Mouse (Mus musculus) activated CD4-positive, CD25-positive, alpha-beta regulatory T cell, adult 4 months (primary cell): ENCODE data around the gene Chad. TPM values are rescaled to one million over a fixed set of nuclear protein-coding genes. Genes with fewer than 3 reads are reported as not detected.

Experiments
- polyA plus RNA-seq, 2 experiments: library from polyadenylated mRNA; unstranded; fragments of 100-300 nt; shearing (Covaris generic); gene quantifications; one replicate each; pipeline ENCODE4 v1.2.1; 2017

The Chad gene
- polyA plus RNA-seq, 2 experiments from 2014 or later, result 0.38 TPM; not detected in 1

Other genes starting within 250 kb of the Chad start
- 100 to 1,000 TPM; 144 to 155 TPM for gene Luc7l3, start 243.1 kb upstream of the Chad start, polyA plus RNA-seq
- 10 to 100 TPM; 11.8 to 13.2 TPM for gene Ankrd40, start 237.0 kb upstream of the Chad start, polyA plus RNA-seq
- under 1 TPM; 0.45 to 0.79 TPM for gene Abcc3, start 172.1 kb upstream of the Chad start, polyA plus RNA-seq
- gene Cacna1g, start 90.8 kb upstream of the Chad start, polyA plus RNA-seq, result not detected
- not detected for gene Spata20, start 78.9 kb upstream of the Chad start, polyA plus RNA-seq
- not detected for gene Epn3, start 65.1 kb upstream of the Chad start, polyA plus RNA-seq
- not detected for gene Mycbpap, start 43.3 kb upstream of the Chad start, polyA plus RNA-seq
- gene Rsad1, start 15.8 kb upstream of the Chad start, polyA plus RNA-seq, result 1 to 10 TPM in 1 of 2 experiments, under 1 TPM in 1; 0.90 to 1.4 TPM
- gene Acsf2, start 36.8 kb downstream of the Chad start, polyA plus RNA-seq, result 1 to 10 TPM; 1.9 to 2.3 TPM
- gene Lrrc59, start 64.7 kb downstream of the Chad start, polyA plus RNA-seq, result 10 to 100 TPM in 1 of 2 experiments, 1 to 10 TPM in 1; 9.9 to 12.9 TPM
- 10 to 100 TPM; 75.2 to 93.7 TPM for gene Mrpl27, start 88.7 kb downstream of the Chad start, polyA plus RNA-seq
- gene Eme1, start 88.9 kb downstream of the Chad start, polyA plus RNA-seq, result 1 to 10 TPM; 2.6 to 4.4 TPM
- gene Xylt2, start 112.5 kb downstream of the Chad start, polyA plus RNA-seq, result 1 to 10 TPM; 5.6 to 6.0 TPM
- not detected for gene Gm11541, start 139.5 kb downstream of the Chad start, polyA plus RNA-seq
- not detected for gene Cdc34b, start 176.7 kb downstream of the Chad start, polyA plus RNA-seq
- gene Tmem92, start 217.7 kb downstream of the Chad start, polyA plus RNA-seq, result not detected